Mouse (Mus musculus): ENCODE data around the gene Ankrd12. TPM values are rescaled to one million over a fixed set of nuclear protein-coding genes. Genes with fewer than 3 reads are reported as not detected.

Ankrd12 gene
- polyA plus RNA-seq, 1 experiment from 2014 or later: 29.4 TPM

GRCm38 (mm10) chr17:66100566-66101379, 23.9 kb upstream of the Ankrd12 start:
- H3K27me3 ChIP-seq (ENCODE audit: control insufficient read depth, insufficient read depth, low read length): no peaks in the 10 kb centered on the region

DNA sequence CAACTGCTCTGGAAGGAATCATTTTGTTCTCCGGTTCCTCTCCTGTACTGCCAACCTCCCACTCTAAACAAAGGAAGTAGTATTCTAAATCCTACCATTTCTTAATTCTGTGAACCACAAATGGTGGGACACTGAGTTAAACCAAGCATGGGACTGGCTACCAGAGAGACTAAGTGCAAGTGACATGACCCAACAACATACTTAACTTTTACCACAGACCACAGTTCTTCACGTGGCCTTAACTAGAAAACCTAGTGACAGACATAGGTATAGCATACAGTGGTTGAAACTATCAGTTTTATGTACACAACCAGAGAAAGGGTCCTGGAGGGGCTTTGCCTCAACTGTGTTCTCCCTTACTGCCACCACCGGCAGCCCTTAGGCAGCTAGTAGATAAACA, 15.8 kb upstream of the Ankrd12 start:
- H3K4me2 ChIP-seq (ENCODE audit: low read depth, low read length): no peak overlapping the region
- H3K4me1 ChIP-seq (ENCODE audit: control insufficient read depth, insufficient read depth, low read length): no peaks in the 10 kb centered on the region
- peaks cover 2% of the 10 kb centered on the region; the same call in 1 of the 2 replicates for H3K36me3 ChIP-seq (replicated peaks; ENCODE audit: control insufficient read depth, insufficient read depth, low read depth, low read length)
- H3K27ac ChIP-seq (replicated peaks; ENCODE audit: low read depth, low read length): no peak overlapping the region
- H3K9me3 ChIP-seq (replicated peaks; ENCODE audit: control insufficient read depth, low read length): no peaks in the 10 kb centered on the region
- no peaks in the 10 kb centered on the region for H3K27me3 ChIP-seq (ENCODE audit: control insufficient read depth, insufficient read depth, low read length)
- H3K4me3 ChIP-seq (ENCODE audit: low read depth, low read length): no peak overlapping the region
- DNase-seq (ENCODE audit: low spot score): no peak
- ATAC-seq (replicated peaks; ENCODE audit: insufficient number of reproducible peaks, low FRiP score, low TSS enrichment, low read depth): no peak
- WGBS: 85% methylated on average over 3 of the region's 3 CpGs
- H3K9ac ChIP-seq (replicated peaks; ENCODE audit: low read length): no peak overlapping the region

More at GRCm38 (mm10) chr17:66100566-66101379, 23.9 kb upstream of the Ankrd12 start:
- Histone ChIP-seq H3K4me2 (ENCODE audit: low read depth, low read length) (peak overlapping the region; percentile 75), H3K27ac (replicated peaks; ENCODE audit: low read depth, low read length) (peak overlapping the region; percentile 89), H3K36me3 (replicated peaks; ENCODE audit: control insufficient read depth, insufficient read depth, low read depth, low read length) (no peaks in the 10 kb centered on the region), H3K4me1 (ENCODE audit: control insufficient read depth, insufficient read depth, low read length) (no peaks in the 10 kb centered on the region), H3K9ac (replicated peaks; ENCODE audit: low read length) (peak overlapping the region; percentile 94), H3K4me3 (ENCODE audit: low read depth, low read length) (peak overlapping the region; percentile 93), H3K9me3 (replicated peaks; ENCODE audit: control insufficient read depth, low read length) (no peaks in the 10 kb centered on the region)
- ATAC-seq (replicated peaks; ENCODE audit: insufficient number of reproducible peaks, low FRiP score, low TSS enrichment, low read depth) (no peak; the same call in 1 of the 2 replicates), DNase-seq (ENCODE audit: low spot score) (peak; percentile 35)
- WGBS: 1% methylated on average over 40 of the region's 41 CpGs

DNA sequence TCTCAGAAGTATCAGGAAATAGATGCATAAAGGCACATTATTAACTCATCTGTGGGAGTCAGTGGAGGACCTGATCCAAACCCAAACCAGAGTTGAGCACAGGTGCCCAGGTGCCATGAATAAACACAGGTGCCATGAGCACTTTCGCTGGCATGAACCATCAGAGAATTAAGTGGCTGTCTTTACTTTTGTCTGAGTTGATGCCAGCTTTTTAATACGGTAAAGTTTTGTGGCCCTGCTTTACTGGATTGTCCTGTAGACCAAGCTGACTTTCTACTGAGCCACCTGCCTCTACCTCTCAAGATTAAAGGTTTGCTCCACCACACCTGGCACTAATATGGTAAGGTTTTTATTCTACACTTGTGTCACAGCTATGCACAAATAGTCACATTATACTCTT, 15.2 kb upstream of the Ankrd12 start:
- H3K4me2 ChIP-seq (ENCODE audit: low read depth, low read length): no peak overlapping the region
- no peaks in the 10 kb centered on the region for H3K27me3 ChIP-seq (ENCODE audit: control insufficient read depth, insufficient read depth, low read length)
- H3K36me3 ChIP-seq (replicated peaks; ENCODE audit: control insufficient read depth, insufficient read depth, low read depth, low read length): peaks cover 2% of the 10 kb centered on the region; the same call in 1 of the 2 replicates
- H3K4me1 ChIP-seq (ENCODE audit: control insufficient read depth, insufficient read depth, low read length): no peaks in the 10 kb centered on the region
- ATAC-seq (replicated peaks; ENCODE audit: insufficient number of reproducible peaks, low FRiP score, low TSS enrichment, low read depth): no peak
- no peak overlapping the region for H3K9ac ChIP-seq (replicated peaks; ENCODE audit: low read length)
- H3K9me3 ChIP-seq (replicated peaks; ENCODE audit: control insufficient read depth, low read length): no peaks in the 10 kb centered on the region
- H3K27ac ChIP-seq (replicated peaks; ENCODE audit: low read depth, low read length): no peak overlapping the region
- no peak overlapping the region for H3K4me3 ChIP-seq (ENCODE audit: low read depth, low read length)
- no peak for DNase-seq (ENCODE audit: low spot score)
- 86% methylated on average over 2 of the region's 2 CpGs for WGBS

- Histone ChIP-seq H3K4me2 (ENCODE audit: low read depth, low read length) (no peak overlapping the region), H3K9me3 (replicated peaks; ENCODE audit: control insufficient read depth, low read length) (no peaks in the 10 kb centered on the region), H3K27me3 (ENCODE audit: control insufficient read depth, insufficient read depth, low read length) (no peaks in the 10 kb centered on the region), H3K27ac (replicated peaks; ENCODE audit: low read depth, low read length) (no peak overlapping the region), H3K4me1 (ENCODE audit: control insufficient read depth, insufficient read depth, low read length) (no peaks in the 10 kb centered on the region), H3K4me3 (ENCODE audit: low read depth, low read length) (no peak overlapping the region), H3K9ac (replicated peaks; ENCODE audit: low read length) (no peak overlapping the region), H3K36me3 (replicated peaks; ENCODE audit: control insufficient read depth, insufficient read depth, low read depth, low read length) (peaks cover 2% of the 10 kb centered on the region)
- ATAC-seq (replicated peaks; ENCODE audit: insufficient number of reproducible peaks, low FRiP score, low TSS enrichment, low read depth) (no peak), DNase-seq (ENCODE audit: low spot score) (no peak)
- WGBS: 93% methylated on average over 2 of the region's 2 CpGs
These were observed 14.5 kb upstream of the Ankrd12 start for GRCm38 (mm10) chr17:66091392-66091791.

DNA sequence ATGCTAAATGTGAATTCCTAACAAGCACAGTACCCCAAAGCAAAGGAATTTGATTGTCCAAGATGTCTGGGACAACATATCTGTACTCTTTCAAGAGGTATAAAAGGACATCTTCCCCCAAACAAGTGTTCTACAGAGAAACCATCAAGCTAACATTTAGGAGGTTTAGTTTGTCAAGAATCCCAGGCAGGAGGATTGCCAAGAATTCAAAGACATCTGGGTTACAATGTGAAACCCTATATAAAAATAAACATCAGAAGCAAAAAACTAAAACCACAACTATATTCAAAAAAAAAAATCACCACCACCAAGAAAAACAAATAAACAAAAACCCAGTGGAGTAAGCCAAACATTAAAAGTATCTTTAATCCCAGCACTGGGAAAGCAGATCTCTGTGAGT, 13.4 kb upstream of the Ankrd12 start:
- H3K27ac ChIP-seq (replicated peaks; ENCODE audit: low read depth, low read length): no peak overlapping the region
- H3K4me3 ChIP-seq (ENCODE audit: low read depth, low read length): no peak overlapping the region
- H3K36me3 ChIP-seq (replicated peaks; ENCODE audit: control insufficient read depth, insufficient read depth, low read depth, low read length): peaks cover 2% of the 10 kb centered on the region
- no peaks in the 10 kb centered on the region for H3K9me3 ChIP-seq (replicated peaks; ENCODE audit: control insufficient read depth, low read length)
- H3K4me2 ChIP-seq (ENCODE audit: low read depth, low read length): no peak overlapping the region
- no peak for ATAC-seq (replicated peaks; ENCODE audit: insufficient number of reproducible peaks, low FRiP score, low TSS enrichment, low read depth)
- no peak for DNase-seq (ENCODE audit: low spot score)
- H3K9ac ChIP-seq (replicated peaks; ENCODE audit: low read length): no peak overlapping the region
- H3K4me1 ChIP-seq (ENCODE audit: control insufficient read depth, insufficient read depth, low read length): no peaks in the 10 kb centered on the region
- H3K27me3 ChIP-seq (ENCODE audit: control insufficient read depth, insufficient read depth, low read length): no peaks in the 10 kb centered on the region

DNA sequence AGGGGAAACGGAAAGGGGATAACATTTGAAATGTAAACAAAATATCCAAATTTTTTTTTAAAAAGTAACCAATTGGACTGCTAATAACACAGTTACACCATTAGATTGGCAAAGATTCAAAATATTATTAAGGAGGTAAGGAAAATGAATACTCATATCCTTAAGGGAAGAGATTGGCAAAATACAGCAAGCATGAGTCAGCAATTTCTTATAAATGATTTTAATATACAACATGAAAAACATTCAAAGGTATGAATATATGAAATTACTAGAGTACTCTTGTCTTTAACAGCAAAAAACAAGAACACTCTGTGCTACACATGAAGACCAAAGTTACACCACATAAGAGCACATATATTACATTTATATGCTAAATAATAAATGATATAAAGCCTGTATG, 8.1 kb upstream of the Ankrd12 start:
- DNase-seq (ENCODE audit: low spot score) (no peak), ATAC-seq (replicated peaks; ENCODE audit: insufficient number of reproducible peaks, low FRiP score, low TSS enrichment, low read depth) (no peak)
- H3K27me3 ChIP-seq (ENCODE audit: control insufficient read depth, insufficient read depth, low read length): no peaks in the 10 kb centered on the region
- no peak overlapping the region for H3K4me3 ChIP-seq (ENCODE audit: low read depth, low read length)
- no peak overlapping the region for H3K27ac ChIP-seq (replicated peaks; ENCODE audit: low read depth, low read length)
- no peak overlapping the region for H3K4me2 ChIP-seq (ENCODE audit: low read depth, low read length)
- H3K9me3 ChIP-seq (replicated peaks; ENCODE audit: control insufficient read depth, low read length): no peaks in the 10 kb centered on the region
- no peaks in the 10 kb centered on the region for H3K4me1 ChIP-seq (ENCODE audit: control insufficient read depth, insufficient read depth, low read length)
- no peak overlapping the region for H3K9ac ChIP-seq (replicated peaks; ENCODE audit: low read length)
- peaks cover 2% of the 10 kb centered on the region for H3K36me3 ChIP-seq (replicated peaks; ENCODE audit: control insufficient read depth, insufficient read depth, low read depth, low read length)
- 87% methylated on average over 1 of the region's 1 CpGs for WGBS

DNA sequence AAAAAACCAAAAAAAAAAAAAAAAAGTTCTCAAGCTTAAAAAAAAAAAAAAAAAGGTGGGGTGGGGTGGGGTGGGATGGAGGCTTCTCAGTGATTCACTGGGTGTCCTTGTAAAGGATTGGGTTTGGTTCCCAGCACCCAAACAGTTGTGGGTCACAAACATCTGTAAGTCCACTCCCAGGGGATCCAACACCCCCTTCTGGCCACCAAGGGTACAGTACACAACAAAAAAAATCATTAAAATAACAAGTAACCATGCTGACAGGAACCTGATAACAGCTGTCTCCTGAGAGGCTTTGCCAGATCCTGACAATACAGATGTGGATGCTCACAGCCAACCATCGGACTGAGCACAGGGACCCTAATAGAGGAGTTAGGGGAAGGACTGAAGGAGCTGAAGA, 7.6 kb upstream of the Ankrd12 start:
- DNase-seq (ENCODE audit: low spot score): no peak

GRCm38 (mm10) chr17:66077437-66077850, 555 bp upstream of the Ankrd12 start:
- DNase-seq (ENCODE audit: low spot score) (peak; percentile 39), ATAC-seq (replicated peaks; ENCODE audit: insufficient number of reproducible peaks, low FRiP score, low TSS enrichment, low read depth) (peak; percentile 72)
- no peaks in the 10 kb centered on the region for H3K9me3 ChIP-seq (replicated peaks; ENCODE audit: control insufficient read depth, low read length)
- H3K4me2 ChIP-seq (ENCODE audit: low read depth, low read length): peak overlapping the region; percentile 86
- no peaks in the 10 kb centered on the region for H3K36me3 ChIP-seq (replicated peaks; ENCODE audit: control insufficient read depth, insufficient read depth, low read depth, low read length)
- under 1% methylated on average over 23 of the region's 23 CpGs for WGBS
- peak overlapping the region; percentile 74 for H3K9ac ChIP-seq (replicated peaks; ENCODE audit: low read length)
- H3K27ac ChIP-seq (replicated peaks; ENCODE audit: low read depth, low read length): peak overlapping the region; percentile 78
- H3K27me3 ChIP-seq (ENCODE audit: control insufficient read depth, insufficient read depth, low read length): no peaks in the 10 kb centered on the region
- no peaks in the 10 kb centered on the region for H3K4me1 ChIP-seq (ENCODE audit: control insufficient read depth, insufficient read depth, low read length)
- peak overlapping the region; percentile 94 for H3K4me3 ChIP-seq (ENCODE audit: low read depth, low read length)

More for the DNA sequence above, 7.6 kb upstream of the Ankrd12 start:
- Histone ChIP-seq H3K4me3 (ENCODE audit: low read depth, low read length) (no peak overlapping the region), H3K9ac (replicated peaks; ENCODE audit: low read length) (no peak overlapping the region), H3K36me3 (replicated peaks; ENCODE audit: control insufficient read depth, insufficient read depth, low read depth, low read length) (peaks cover 2% of the 10 kb centered on the region), H3K27me3 (ENCODE audit: control insufficient read depth, insufficient read depth, low read length) (no peaks in the 10 kb centered on the region), H3K27ac (replicated peaks; ENCODE audit: low read depth, low read length) (no peak overlapping the region), H3K4me1 (ENCODE audit: control insufficient read depth, insufficient read depth, low read length) (no peaks in the 10 kb centered on the region), H3K9me3 (replicated peaks; ENCODE audit: control insufficient read depth, low read length) (no peaks in the 10 kb centered on the region), H3K4me2 (ENCODE audit: low read depth, low read length) (no peak overlapping the region)
- WGBS: 82% methylated on average over 1 of the region's 1 CpGs
- ATAC-seq (replicated peaks; ENCODE audit: insufficient number of reproducible peaks, low FRiP score, low TSS enrichment, low read depth): no peak
